Mouse (Mus musculus): Measurements from ENCODE around the gene Aspdh. TPM values are rescaled to one million over a fixed set of nuclear protein-coding genes. Genes with fewer than 3 reads are reported as not detected.

Aspdh gene
- polyA plus RNA-seq, 1 experiment from 2014 or later, result 0.72 TPM

- H3K27me3 ChIP-seq (ENCODE audit: control insufficient read depth, insufficient read depth, low read length), result no peaks in the 10 kb centered on the region
- H3K27ac ChIP-seq (ENCODE audit: low read length), result no peak overlapping the region
- H3K36me3 ChIP-seq (ENCODE audit: control insufficient read depth, insufficient read depth, low read length), result no peaks in the 10 kb centered on the region
- H3K9me3 ChIP-seq (replicated peaks; ENCODE audit: control insufficient read depth, low read length), result no peaks in the 10 kb centered on the region
- peaks cover 15% of the 10 kb centered on the region for H3K4me1 ChIP-seq (ENCODE audit: control insufficient read depth, insufficient read depth, low read length)
- no peak overlapping the region for H3K4me2 ChIP-seq (ENCODE audit: low read depth, low read length)
- no peak for ATAC-seq (ENCODE audit: insufficient read depth, low FRiP score)
- 72% methylated on average over 1 of the region's 1 CpGs for WGBS
- no peak overlapping the region for H3K4me3 ChIP-seq (replicated peaks; ENCODE audit: low read length)
- H3K9ac ChIP-seq (ENCODE audit: low read length), result no peak overlapping the region
Observed at GRCm38 (mm10) chr7:44498922-44499321, 33.7 kb downstream of the Aspdh start.

GRCm38 (mm10) chr7:44500046-44500445 lies 34.9 kb downstream of the Aspdh start:
- Histone ChIP-seq H3K27me3 (ENCODE audit: control insufficient read depth, insufficient read depth, low read length) (no peaks in the 10 kb centered on the region), H3K4me1 (ENCODE audit: control insufficient read depth, insufficient read depth, low read length) (peaks cover 11% of the 10 kb centered on the region), H3K27ac (ENCODE audit: low read length) (no peak overlapping the region), H3K4me3 (replicated peaks; ENCODE audit: low read length) (no peak overlapping the region), H3K36me3 (ENCODE audit: control insufficient read depth, insufficient read depth, low read length) (no peaks in the 10 kb centered on the region), H3K9ac (ENCODE audit: low read length) (no peak overlapping the region), H3K4me2 (ENCODE audit: low read depth, low read length) (no peak overlapping the region), H3K9me3 (replicated peaks; ENCODE audit: control insufficient read depth, low read length) (no peaks in the 10 kb centered on the region)
- ATAC-seq (ENCODE audit: insufficient read depth, low FRiP score), result no peak
- WGBS, result 56% methylated on average over 20 of the region's 20 CpGs

- Histone ChIP-seq H3K4me1 (ENCODE audit: control insufficient read depth, insufficient read depth, low read length) (peaks cover 3% of the 10 kb centered on the region; the same call in 1 of the 2 replicates), H3K36me3 (ENCODE audit: control insufficient read depth, insufficient read depth, low read length) (no peaks in the 10 kb centered on the region), H3K9me3 (replicated peaks; ENCODE audit: control insufficient read depth, low read length) (no peaks in the 10 kb centered on the region), H3K27me3 (ENCODE audit: control insufficient read depth, insufficient read depth, low read length) (no peaks in the 10 kb centered on the region), H3K4me3 (replicated peaks; ENCODE audit: low read length) (no peak overlapping the region), H3K9ac (ENCODE audit: low read length) (no peak overlapping the region), H3K27ac (ENCODE audit: low read length) (no peak overlapping the region), H3K4me2 (ENCODE audit: low read depth, low read length) (no peak overlapping the region)
- ATAC-seq (ENCODE audit: insufficient read depth, low FRiP score), result no peak
- WGBS, result 41% methylated on average over 5 of the region's 5 CpGs
Observed at GRCm38 (mm10) chr7:44501563-44502115, 36.4 kb downstream of the Aspdh start.

GRCm38 (mm10) chr7:44507491-44507890 lies 42.3 kb downstream of the Aspdh start:
- no peak for ATAC-seq (ENCODE audit: insufficient read depth, low FRiP score)
- no peak overlapping the region for H3K9ac ChIP-seq (ENCODE audit: low read length)
- no peak overlapping the region for H3K4me2 ChIP-seq (ENCODE audit: low read depth, low read length)
- no peak overlapping the region for H3K4me3 ChIP-seq (replicated peaks; ENCODE audit: low read length)
- 0 out of 2 replicates have a peak, but pooled peaks cover under 1% of the 10 kb centered on the region for H3K9me3 ChIP-seq (replicated peaks; ENCODE audit: control insufficient read depth, low read length)
- no peak overlapping the region for H3K27ac ChIP-seq (ENCODE audit: low read length)
- peaks cover 7% of the 10 kb centered on the region for H3K27me3 ChIP-seq (ENCODE audit: control insufficient read depth, insufficient read depth, low read length)
- H3K36me3 ChIP-seq (ENCODE audit: control insufficient read depth, insufficient read depth, low read length), result no peaks in the 10 kb centered on the region
- no peaks in the 10 kb centered on the region for H3K4me1 ChIP-seq (ENCODE audit: control insufficient read depth, insufficient read depth, low read length)

Small RNAs within 50 kb of the gene (microRNA-seq; reads per million reads assigned to microRNA genes)
- gene Mir7052, result 0.50 reads per million

Other genes starting within 250 kb of the Aspdh start
- 0.22 and 0.25 TPM in 2 replicates for gene Klk1b5, start 249.4 kb upstream of the Aspdh start, polyA plus RNA-seq (2015; fragmentation: Nextera tagmentation; extraction: Ambion mirVana)
- 30.6 and 59.7 TPM in 2 replicates for gene Klk1, start 240.0 kb upstream of the Aspdh start, polyA plus RNA-seq (2015; fragmentation: Nextera tagmentation; extraction: Ambion mirVana)
- 0.13 TPM in 1 of 2 replicates, not detected in the other for gene Gm36864, start 229.2 kb upstream of the Aspdh start, polyA plus RNA-seq (2015; fragmentation: Nextera tagmentation; extraction: Ambion mirVana)
- gene 1700028J19Rik, start 218.7 kb upstream of the Aspdh start, polyA plus RNA-seq (2015; fragmentation: Nextera tagmentation; extraction: Ambion mirVana), result 1.4 and 1.6 TPM in 2 replicates
- 131 and 139 TPM in 2 replicates for gene 2410002F23Rik, start 218.7 kb upstream of the Aspdh start, polyA plus RNA-seq (2015; fragmentation: Nextera tagmentation; extraction: Ambion mirVana)
- gene Acp4, start 208.0 kb upstream of the Aspdh start, polyA plus RNA-seq (2015; fragmentation: Nextera tagmentation; extraction: Ambion mirVana), result 0.27 TPM in 1 of 2 replicates, not detected in the other
- gene Gm15517, start 203.9 kb upstream of the Aspdh start, polyA plus RNA-seq (2015; fragmentation: Nextera tagmentation; extraction: Ambion mirVana), result not detected in 2 replicates
- 6.1 and 7.4 TPM in 2 replicates for gene Clec11a, start 158.5 kb upstream of the Aspdh start, polyA plus RNA-seq (2015; fragmentation: Nextera tagmentation; extraction: Ambion mirVana)
- 1.7 TPM in 2 replicates for gene Shank1, start 155.1 kb upstream of the Aspdh start, polyA plus RNA-seq (2015; fragmentation: Nextera tagmentation; extraction: Ambion mirVana)
- gene Syt3, start 81.3 kb upstream of the Aspdh start, polyA plus RNA-seq (2015; fragmentation: Nextera tagmentation; extraction: Ambion mirVana), result 1.3 and 1.5 TPM in 2 replicates
- gene 1700008O03Rik, start 79.6 kb upstream of the Aspdh start, polyA plus RNA-seq (2015; fragmentation: Nextera tagmentation; extraction: Ambion mirVana), result 0.84 and 1.2 TPM in 2 replicates
- gene Lrrc4b, start 36.4 kb upstream of the Aspdh start, polyA plus RNA-seq (2015; fragmentation: Nextera tagmentation; extraction: Ambion mirVana), result 0.31 and 0.52 TPM in 2 replicates
- gene Josd2, start 2.6 kb downstream of the Aspdh start, polyA plus RNA-seq (2015; fragmentation: Nextera tagmentation; extraction: Ambion mirVana), result 88.0 and 102 TPM in 2 replicates
- 69.9 and 80.7 TPM in 2 replicates for gene Emc10, start 31.1 kb downstream of the Aspdh start, polyA plus RNA-seq (2015; fragmentation: Nextera tagmentation; extraction: Ambion mirVana)
- 7.0 and 8.2 TPM in 2 replicates for gene Fam71e1, start 31.2 kb downstream of the Aspdh start, polyA plus RNA-seq (2015; fragmentation: Nextera tagmentation; extraction: Ambion mirVana)
- gene Mybpc2, start 59.3 kb downstream of the Aspdh start, polyA plus RNA-seq (2015; fragmentation: Nextera tagmentation; extraction: Ambion mirVana), result 0.41 and 1.8 TPM in 2 replicates
- gene Spib, start 66.7 kb downstream of the Aspdh start, polyA plus RNA-seq (2015; fragmentation: Nextera tagmentation; extraction: Ambion mirVana), result 0.52 and 0.76 TPM in 2 replicates
- 70.3 and 72.8 TPM in 2 replicates for gene Pold1, start 83.5 kb downstream of the Aspdh start, polyA plus RNA-seq (2015; fragmentation: Nextera tagmentation; extraction: Ambion mirVana)
- gene Nr1h2, start 88.6 kb downstream of the Aspdh start, polyA plus RNA-seq (2015; fragmentation: Nextera tagmentation; extraction: Ambion mirVana), result 62.0 and 68.6 TPM in 2 replicates
- gene Napsa, start 107.0 kb downstream of the Aspdh start, polyA plus RNA-seq (2015; fragmentation: Nextera tagmentation; extraction: Ambion mirVana), result 3.7 and 5.4 TPM in 2 replicates
- 0.16 and 0.26 TPM in 2 replicates for gene Kcnc3, start 125.3 kb downstream of the Aspdh start, polyA plus RNA-seq (2015; fragmentation: Nextera tagmentation; extraction: Ambion mirVana)
- gene Myh14, start 205.5 kb downstream of the Aspdh start, polyA plus RNA-seq (2015; fragmentation: Nextera tagmentation; extraction: Ambion mirVana), result 17.5 and 20.5 TPM in 2 replicates
- not detected in 2 replicates for gene Izumo2, start 243.4 kb downstream of the Aspdh start, polyA plus RNA-seq (2015; fragmentation: Nextera tagmentation; extraction: Ambion mirVana)